Mouse (Mus musculus): ENCODE results near the gene Dvl1. TPM values are rescaled to one million over a fixed set of nuclear protein-coding genes. Genes with fewer than 3 reads are reported as not detected.

Dvl1 gene
- total RNA-seq, 1 experiment, result 49.8 TPM

GRCm38 (mm10) chr4:155831205-155831766 lies 15.9 kb upstream of the Dvl1 start, which contains the start of gene Aurkaip1:
Gene Aurkaip1, plus strand, starts transcription at chr4:155831272.
- in situ Hi-C loops (cut with MboI; ENCODE audit: low sequenced_read_pairs in 2 of 2, unreplicated experiment in 2 of 2), result no loop called here
- DNase-seq (ENCODE audit: low read depth, low spot score), result peak; percentile 94
- Histone ChIP-seq H3K4me1 (ENCODE audit: control insufficient read depth in 2 of 2, insufficient read depth in 2 of 2, low read length in 2 of 2, poor library complexity in 1 of 2) (peaks cover 0 to 6% of the 10 kb centered on the region in 2 experiments; a peak in 1 of 4 replicates), H3K36me3 (ENCODE audit: control insufficient read depth, insufficient read depth, low read length, poor library complexity, severe bottlenecking) (peaks cover 2% of the 10 kb centered on the region; the same call in 1 of the 2 replicates), H3K27ac (ENCODE audit: insufficient read depth, low read depth, low read length, poor library complexity, severe bottlenecking) (peak within 1 kb of the TSS; percentile 72; the same call in 1 of the 2 replicates), H3K4me3 (ENCODE audit: insufficient read depth in 1 of 2, low read depth in 1 of 2, low read length in 2 of 2, poor library complexity in 1 of 2, severe bottlenecking in 1 of 2) (peak within 1 kb of the TSS; percentile 87 to 91), H3K9ac (ENCODE audit: insufficient read depth, low read depth, low read length, poor library complexity, severe bottlenecking) (peak within 1 kb of the TSS; percentile 89), H3K9me3 (ENCODE audit: control insufficient read depth, insufficient read depth, low read depth, low read length) (no peaks in the 10 kb centered on the region)
- TF ChIP-seq MAFK (IDR thresholded peaks at IDR 0.05; ENCODE audit: insufficient read depth, low read depth, low read length), result no peak
- TF ChIP-seq ZC3H11A (IDR thresholded peaks at IDR 0.05; ENCODE audit: borderline replicate concordance, low read depth, low read length), result no peak
- TF ChIP-seq ZNF384 (IDR thresholded peaks at IDR 0.05; ENCODE audit: low read depth, low read length), result no peak
- TF ChIP-seq CHD2 (IDR thresholded peaks at IDR 0.05; ENCODE audit: low read depth, low read length), result 0 out of 2 replicates have a peak, but pooled peaks have one; percentile 30
- TF ChIP-seq HCFC1 (IDR thresholded peaks at IDR 0.05; ENCODE audit: borderline replicate concordance, insufficient read depth, low read length), result peak; percentile 75

- no peak for DNase-seq (ENCODE audit: low read depth, low spot score)
- Histone ChIP-seq H3K9me3 (ENCODE audit: control insufficient read depth, insufficient read depth, low read depth, low read length) (no peaks in the 10 kb centered on the region), H3K27ac (ENCODE audit: insufficient read depth, low read depth, low read length, poor library complexity, severe bottlenecking) (no peak overlapping the region), H3K4me1 (ENCODE audit: control insufficient read depth in 2 of 2, insufficient read depth in 2 of 2, low read length in 2 of 2, poor library complexity in 1 of 2) (peaks cover 0 to 6% of the 10 kb centered on the region in 2 experiments; a peak in 1 of 4 replicates), H3K36me3 (ENCODE audit: control insufficient read depth, insufficient read depth, low read length, poor library complexity, severe bottlenecking) (peaks cover 2% of the 10 kb centered on the region; the same call in 1 of the 2 replicates), H3K4me3 (ENCODE audit: insufficient read depth in 1 of 2, low read depth in 1 of 2, low read length in 2 of 2, poor library complexity in 1 of 2, severe bottlenecking in 1 of 2) (peak overlapping the region; percentile 87 to 91), H3K9ac (ENCODE audit: insufficient read depth, low read depth, low read length, poor library complexity, severe bottlenecking) (peak overlapping the region; percentile 89)
- in situ Hi-C loops (cut with MboI; ENCODE audit: low sequenced_read_pairs in 2 of 2, unreplicated experiment in 2 of 2), result no loop called here
- TF ChIP-seq MAFK (IDR thresholded peaks at IDR 0.05; ENCODE audit: insufficient read depth, low read depth, low read length) (no peak), CHD2 (IDR thresholded peaks at IDR 0.05; ENCODE audit: low read depth, low read length) (no peak), ZNF384 (IDR thresholded peaks at IDR 0.05; ENCODE audit: low read depth, low read length) (no peak), ZC3H11A (IDR thresholded peaks at IDR 0.05; ENCODE audit: borderline replicate concordance, low read depth, low read length) (no peak), HCFC1 (IDR thresholded peaks at IDR 0.05; ENCODE audit: borderline replicate concordance, insufficient read depth, low read length) (no peak)
Measured at GRCm38 (mm10) chr4:155831831-155832230, 15.4 kb upstream of the Dvl1 start.

GRCm38 (mm10) chr4:155832321-155832720 lies 14.9 kb upstream of the Dvl1 start:
- peaks cover 0 to 6% of the 10 kb centered on the region in 2 experiments; a peak in 1 of 4 replicates for H3K4me1 ChIP-seq (ENCODE audit: control insufficient read depth in 2 of 2, insufficient read depth in 2 of 2, low read length in 2 of 2, poor library complexity in 1 of 2)
- DNase-seq (ENCODE audit: low read depth, low spot score), result no peak
- peak overlapping the region; percentile 87 to 91 for H3K4me3 ChIP-seq (ENCODE audit: insufficient read depth in 1 of 2, low read depth in 1 of 2, low read length in 2 of 2, poor library complexity in 1 of 2, severe bottlenecking in 1 of 2)
- no peak overlapping the region for H3K27ac ChIP-seq (ENCODE audit: insufficient read depth, low read depth, low read length, poor library complexity, severe bottlenecking)
- H3K9me3 ChIP-seq (ENCODE audit: control insufficient read depth, insufficient read depth, low read depth, low read length), result no peaks in the 10 kb centered on the region
- peaks cover 2% of the 10 kb centered on the region; the same call in 1 of the 2 replicates for H3K36me3 ChIP-seq (ENCODE audit: control insufficient read depth, insufficient read depth, low read length, poor library complexity, severe bottlenecking)
- TF ChIP-seq HCFC1 (IDR thresholded peaks at IDR 0.05; ENCODE audit: borderline replicate concordance, insufficient read depth, low read length) (no peak), MAFK (IDR thresholded peaks at IDR 0.05; ENCODE audit: insufficient read depth, low read depth, low read length) (no peak), ZC3H11A (IDR thresholded peaks at IDR 0.05; ENCODE audit: borderline replicate concordance, low read depth, low read length) (no peak), CHD2 (IDR thresholded peaks at IDR 0.05; ENCODE audit: low read depth, low read length) (no peak), ZNF384 (IDR thresholded peaks at IDR 0.05; ENCODE audit: low read depth, low read length) (no peak)
- in situ Hi-C loops (cut with MboI; ENCODE audit: low sequenced_read_pairs in 2 of 2, unreplicated experiment in 2 of 2), result no loop called here
- peak overlapping the region; percentile 89 for H3K9ac ChIP-seq (ENCODE audit: insufficient read depth, low read depth, low read length, poor library complexity, severe bottlenecking)

GRCm38 (mm10) chr4:155833234-155833633 lies 14.0 kb upstream of the Dvl1 start:
- no peak overlapping the region for H3K4me3 ChIP-seq (ENCODE audit: insufficient read depth in 1 of 2, low read depth in 1 of 2, low read length in 2 of 2, poor library complexity in 1 of 2, severe bottlenecking in 1 of 2)

More at GRCm38 (mm10) chr4:155833234-155833633, 14.0 kb upstream of the Dvl1 start:
- TF ChIP-seq ZC3H11A (IDR thresholded peaks at IDR 0.05; ENCODE audit: borderline replicate concordance, low read depth, low read length) (no peak), ZNF384 (IDR thresholded peaks at IDR 0.05; ENCODE audit: low read depth, low read length) (no peak), HCFC1 (IDR thresholded peaks at IDR 0.05; ENCODE audit: borderline replicate concordance, insufficient read depth, low read length) (no peak), MAFK (IDR thresholded peaks at IDR 0.05; ENCODE audit: insufficient read depth, low read depth, low read length) (no peak), CHD2 (IDR thresholded peaks at IDR 0.05; ENCODE audit: low read depth, low read length) (no peak)
- H3K9me3 ChIP-seq (ENCODE audit: control insufficient read depth, insufficient read depth, low read depth, low read length), result no peaks in the 10 kb centered on the region
- H3K4me1 ChIP-seq (ENCODE audit: control insufficient read depth in 2 of 2, insufficient read depth in 2 of 2, low read length in 2 of 2, poor library complexity in 1 of 2), result peaks cover 0 to 6% of the 10 kb centered on the region in 2 experiments; a peak in 1 of 4 replicates
- in situ Hi-C loops (cut with MboI; ENCODE audit: low sequenced_read_pairs in 2 of 2, unreplicated experiment in 2 of 2), result no loop called here
- peaks cover 2% of the 10 kb centered on the region; the same call in 1 of the 2 replicates for H3K36me3 ChIP-seq (ENCODE audit: control insufficient read depth, insufficient read depth, low read length, poor library complexity, severe bottlenecking)
- no peak overlapping the region for H3K27ac ChIP-seq (ENCODE audit: insufficient read depth, low read depth, low read length, poor library complexity, severe bottlenecking)
- DNase-seq (ENCODE audit: low read depth, low spot score), result no peak
- H3K9ac ChIP-seq (ENCODE audit: insufficient read depth, low read depth, low read length, poor library complexity, severe bottlenecking), result no peak overlapping the region

Data from ES-E14 (cell line).